Mouse (Mus musculus): ENCODE results near the gene Adcy6. TPM values are rescaled to one million over a fixed set of nuclear protein-coding genes. Genes with fewer than 3 reads are reported as not detected.
A peak's percentile ranks its signal among the peaks of the same experiment; 100 is the strongest.

Adcy6 gene
- polyA plus RNA-seq, 1 experiment from 2014 or later: 8.3 TPM

DNA sequence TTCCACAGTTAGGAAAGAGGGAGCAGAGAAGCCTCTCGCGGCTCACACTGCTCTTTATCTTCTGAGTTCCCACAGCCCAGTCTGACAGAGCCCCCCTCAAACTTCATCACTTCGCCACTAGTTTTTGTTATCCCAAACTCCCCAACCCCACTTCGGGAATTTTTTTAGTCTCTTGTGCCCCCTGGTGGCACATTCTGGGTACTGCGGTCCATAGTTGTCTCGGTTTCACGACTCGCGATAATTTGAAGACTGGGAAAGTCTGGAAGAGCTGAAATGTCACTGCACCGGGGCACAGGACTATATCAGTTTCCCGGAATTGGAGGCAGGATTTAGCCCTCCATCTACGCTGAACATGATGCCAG, 7.3 kb upstream of the Adcy6 start:
- Histone ChIP-seq H3K4me2 (ENCODE audit: low read depth, low read length) (peak overlapping the region; percentile 42; the same call in 1 of the 2 replicates), H3K4me1 (ENCODE audit: control insufficient read depth, low read depth, low read length) (peaks cover 13% of the 10 kb centered on the region), H3K9me3 (replicated peaks; ENCODE audit: control insufficient read depth, low read length) (no peaks in the 10 kb centered on the region), H3K27ac (ENCODE audit: low read length) (no peak overlapping the region), H3K4me3 (ENCODE audit: low read depth, low read length) (no peak overlapping the region), H3K9ac (ENCODE audit: low read depth, low read length) (no peak overlapping the region), H3K36me3 (ENCODE audit: control insufficient read depth, insufficient read depth) (no peaks in the 10 kb centered on the region), H3K27me3 (ENCODE audit: control insufficient read depth, insufficient read depth, low read depth, low read length) (peaks cover 17% of the 10 kb centered on the region)
- WGBS (ENCODE audit: insufficient replicate concordance): under 1% methylated on average over 12 of the region's 12 CpGs
- 0 out of 2 replicates have a peak, but pooled peaks have one; percentile 17 for ATAC-seq (ENCODE audit: low read depth)

DNA sequence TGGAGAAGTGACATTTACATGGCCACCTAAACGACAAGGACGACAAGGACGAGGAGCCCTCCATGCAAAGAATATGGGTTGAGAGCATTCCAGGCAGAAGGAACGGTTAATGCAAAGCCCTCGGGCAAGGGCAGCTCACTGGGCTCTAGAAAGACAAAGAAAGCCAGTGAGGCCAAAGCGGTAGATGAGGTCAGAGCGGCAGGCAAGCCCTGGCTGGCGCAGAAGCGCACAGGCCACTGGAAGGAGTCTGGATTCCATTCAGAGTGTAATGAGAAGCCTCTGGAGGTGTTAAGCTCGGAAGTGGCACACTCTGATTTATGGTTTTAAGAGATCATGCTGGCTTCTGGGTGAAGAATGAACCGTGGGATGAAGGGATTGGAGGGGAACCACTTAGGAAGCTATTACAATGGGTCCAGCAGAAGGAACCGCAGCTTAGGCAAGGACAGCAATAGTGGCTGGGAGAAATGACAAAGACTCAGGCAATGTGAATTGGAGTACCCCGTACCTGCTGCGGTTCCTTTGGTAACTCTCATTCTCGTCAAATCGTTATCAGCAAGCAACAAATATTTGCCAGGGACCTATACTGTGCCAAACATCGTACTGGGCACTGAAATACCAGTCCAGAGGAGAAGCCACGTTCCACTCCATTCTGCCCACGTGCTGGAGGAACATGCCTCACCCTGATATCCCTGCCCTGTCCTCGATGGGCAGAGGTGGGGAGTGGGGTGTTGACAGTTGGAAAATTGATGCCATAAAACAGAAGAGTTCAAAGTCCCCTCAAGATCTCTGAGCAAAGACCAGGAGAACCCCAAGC, 6.7 kb upstream of the Adcy6 start:
- Histone ChIP-seq H3K36me3 (ENCODE audit: control insufficient read depth, insufficient read depth) (no peaks in the 10 kb centered on the region), H3K4me3 (ENCODE audit: low read depth, low read length) (no peak overlapping the region), H3K4me1 (ENCODE audit: control insufficient read depth, low read depth, low read length) (peaks cover 13% of the 10 kb centered on the region), H3K27me3 (ENCODE audit: control insufficient read depth, insufficient read depth, low read depth, low read length) (peaks cover 13% of the 10 kb centered on the region; the same call in 1 of the 2 replicates), H3K9ac (ENCODE audit: low read depth, low read length) (no peak overlapping the region), H3K9me3 (replicated peaks; ENCODE audit: control insufficient read depth, low read length) (no peaks in the 10 kb centered on the region), H3K27ac (ENCODE audit: low read length) (no peak overlapping the region), H3K4me2 (ENCODE audit: low read depth, low read length) (peak overlapping the region; percentile 42; the same call in 1 of the 2 replicates)
- ATAC-seq (ENCODE audit: low read depth): 0 out of 2 replicates have a peak, but pooled peaks have one; percentile 5
- WGBS (ENCODE audit: insufficient replicate concordance): 46% methylated on average over 20 of the region's 20 CpGs

DNA sequence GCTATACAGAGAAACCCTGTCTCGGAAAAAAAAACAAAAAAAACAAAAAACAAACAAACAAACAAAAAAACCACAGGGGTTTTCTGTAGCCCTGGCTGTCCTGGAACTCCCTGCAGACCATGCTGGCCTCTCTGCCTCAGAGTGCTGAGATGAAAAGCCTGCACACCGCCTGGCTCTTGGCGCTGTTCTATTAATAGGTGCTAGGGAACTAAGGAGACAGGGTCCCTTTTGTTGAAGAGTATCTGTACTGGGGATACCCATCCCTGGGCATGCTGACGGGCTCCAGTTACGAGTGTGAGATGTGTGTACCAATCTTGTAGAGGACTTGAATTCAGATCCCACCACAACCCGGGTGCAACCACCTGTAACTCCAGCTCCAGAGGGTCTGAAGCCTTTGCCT, 5.9 kb upstream of the Adcy6 start:
- H3K27ac ChIP-seq (ENCODE audit: low read length): no peak overlapping the region
- peaks cover 11% of the 10 kb centered on the region; the same call in 1 of the 2 replicates for H3K27me3 ChIP-seq (ENCODE audit: control insufficient read depth, insufficient read depth, low read depth, low read length)
- no peaks in the 10 kb centered on the region for H3K36me3 ChIP-seq (ENCODE audit: control insufficient read depth, insufficient read depth)
- no peak overlapping the region for H3K9ac ChIP-seq (ENCODE audit: low read depth, low read length)
- no peaks in the 10 kb centered on the region for H3K9me3 ChIP-seq (replicated peaks; ENCODE audit: control insufficient read depth, low read length)
- no peak overlapping the region for H3K4me2 ChIP-seq (ENCODE audit: low read depth, low read length)
- H3K4me3 ChIP-seq (ENCODE audit: low read depth, low read length): no peak overlapping the region
- 63% methylated on average over 6 of the region's 6 CpGs for WGBS (ENCODE audit: insufficient replicate concordance)
- peaks cover 14% of the 10 kb centered on the region for H3K4me1 ChIP-seq (ENCODE audit: control insufficient read depth, low read depth, low read length)
- ATAC-seq (ENCODE audit: low read depth): no peak

DNA sequence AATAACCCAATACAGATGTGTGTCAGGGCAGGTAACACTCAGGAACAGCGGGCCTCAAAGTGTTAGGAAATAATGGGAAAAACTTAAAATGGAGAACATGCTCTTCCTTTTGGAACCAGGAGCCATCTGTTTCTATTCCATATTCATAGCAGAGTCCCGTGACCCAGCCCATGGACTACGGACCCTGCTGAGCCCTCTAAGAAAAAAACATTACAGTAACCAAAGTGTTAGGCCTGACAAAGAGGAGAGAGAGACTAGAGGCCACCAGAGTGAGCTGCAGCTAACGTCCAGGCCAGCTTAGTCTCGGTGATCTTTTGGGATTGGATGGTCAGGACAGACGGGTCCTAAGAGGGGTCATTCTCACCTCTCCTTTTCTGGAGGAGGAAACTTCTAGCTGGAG, 5.1 kb upstream of the Adcy6 start:
- H3K9me3 ChIP-seq (replicated peaks; ENCODE audit: control insufficient read depth, low read length): no peaks in the 10 kb centered on the region
- H3K9ac ChIP-seq (ENCODE audit: low read depth, low read length): no peak overlapping the region
- H3K4me2 ChIP-seq (ENCODE audit: low read depth, low read length): no peak overlapping the region
- no peak overlapping the region for H3K27ac ChIP-seq (ENCODE audit: low read length)
- H3K27me3 ChIP-seq (ENCODE audit: control insufficient read depth, insufficient read depth, low read depth, low read length): peaks cover 3% of the 10 kb centered on the region; the same call in 1 of the 2 replicates
- H3K4me1 ChIP-seq (ENCODE audit: control insufficient read depth, low read depth, low read length): peaks cover 21% of the 10 kb centered on the region
- no peak for ATAC-seq (ENCODE audit: low read depth)
- H3K36me3 ChIP-seq (ENCODE audit: control insufficient read depth, insufficient read depth): no peaks in the 10 kb centered on the region
- no peak overlapping the region for H3K4me3 ChIP-seq (ENCODE audit: low read depth, low read length)
- 61% methylated on average over 6 of the region's 6 CpGs for WGBS (ENCODE audit: insufficient replicate concordance)

DNA sequence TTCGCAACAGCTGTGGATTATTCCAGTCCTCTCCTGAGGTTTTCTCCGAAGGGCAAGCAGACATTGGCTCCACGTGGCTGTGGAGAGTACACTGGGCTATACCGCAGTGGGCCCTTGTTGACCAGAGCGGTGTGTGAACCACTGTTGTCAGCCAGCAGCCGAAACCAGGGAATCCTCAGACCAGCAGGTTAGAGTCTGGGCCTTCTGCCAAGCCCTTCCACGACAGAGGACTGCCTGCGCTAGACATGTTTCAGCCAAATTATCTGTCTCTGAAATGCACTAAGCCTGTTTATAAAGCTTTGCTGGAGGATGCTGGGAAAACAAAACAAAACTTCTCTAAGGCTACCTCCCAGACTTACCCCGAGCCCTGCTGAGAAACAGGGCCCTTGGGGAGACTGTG, 4.7 kb upstream of the Adcy6 start:
- H3K4me2 ChIP-seq (ENCODE audit: low read depth, low read length): no peak overlapping the region
- no peaks in the 10 kb centered on the region for H3K36me3 ChIP-seq (ENCODE audit: control insufficient read depth, insufficient read depth)
- H3K4me1 ChIP-seq (ENCODE audit: control insufficient read depth, low read depth, low read length): peaks cover 25% of the 10 kb centered on the region
- 68% methylated on average over 9 of the region's 9 CpGs for WGBS (ENCODE audit: insufficient replicate concordance)
- no peak overlapping the region for H3K27ac ChIP-seq (ENCODE audit: low read length)
- H3K27me3 ChIP-seq (ENCODE audit: control insufficient read depth, insufficient read depth, low read depth, low read length): peaks cover 3% of the 10 kb centered on the region; the same call in 1 of the 2 replicates
- no peak overlapping the region for H3K4me3 ChIP-seq (ENCODE audit: low read depth, low read length)
- H3K9me3 ChIP-seq (replicated peaks; ENCODE audit: control insufficient read depth, low read length): no peaks in the 10 kb centered on the region
- no peak overlapping the region for H3K9ac ChIP-seq (ENCODE audit: low read depth, low read length)
- ATAC-seq (ENCODE audit: low read depth): no peak

DNA sequence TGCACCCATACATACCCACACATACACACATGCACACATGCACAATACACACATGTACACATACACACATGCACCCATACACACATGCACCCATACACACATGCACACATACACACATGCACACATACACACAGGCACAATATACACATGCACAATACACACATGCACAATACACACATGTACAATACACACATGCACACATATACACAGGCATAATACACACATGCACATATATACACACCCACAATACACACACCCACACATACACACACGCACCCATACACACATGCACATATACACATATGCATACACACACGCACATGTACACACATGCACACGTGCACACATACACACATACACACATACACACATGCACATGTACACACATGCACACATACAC, 2.4 kb upstream of the Adcy6 start:
- no peak overlapping the region for H3K9ac ChIP-seq (ENCODE audit: low read depth, low read length)
- H3K9me3 ChIP-seq (replicated peaks; ENCODE audit: control insufficient read depth, low read length): no peaks in the 10 kb centered on the region
- H3K4me3 ChIP-seq (ENCODE audit: low read depth, low read length): no peak overlapping the region
- no peaks in the 10 kb centered on the region; the same call in 1 of the 2 replicates for H3K27me3 ChIP-seq (ENCODE audit: control insufficient read depth, insufficient read depth, low read depth, low read length)
- H3K4me2 ChIP-seq (ENCODE audit: low read depth, low read length): no peak overlapping the region
- no peak for ATAC-seq (ENCODE audit: low read depth)
- WGBS (ENCODE audit: insufficient replicate concordance): 84% methylated on average over 3 of the region's 3 CpGs
- no peak overlapping the region for H3K27ac ChIP-seq (ENCODE audit: low read length)
- H3K4me1 ChIP-seq (ENCODE audit: control insufficient read depth, low read depth, low read length): peaks cover 38% of the 10 kb centered on the region
- H3K36me3 ChIP-seq (ENCODE audit: control insufficient read depth, insufficient read depth): no peaks in the 10 kb centered on the region

DNA sequence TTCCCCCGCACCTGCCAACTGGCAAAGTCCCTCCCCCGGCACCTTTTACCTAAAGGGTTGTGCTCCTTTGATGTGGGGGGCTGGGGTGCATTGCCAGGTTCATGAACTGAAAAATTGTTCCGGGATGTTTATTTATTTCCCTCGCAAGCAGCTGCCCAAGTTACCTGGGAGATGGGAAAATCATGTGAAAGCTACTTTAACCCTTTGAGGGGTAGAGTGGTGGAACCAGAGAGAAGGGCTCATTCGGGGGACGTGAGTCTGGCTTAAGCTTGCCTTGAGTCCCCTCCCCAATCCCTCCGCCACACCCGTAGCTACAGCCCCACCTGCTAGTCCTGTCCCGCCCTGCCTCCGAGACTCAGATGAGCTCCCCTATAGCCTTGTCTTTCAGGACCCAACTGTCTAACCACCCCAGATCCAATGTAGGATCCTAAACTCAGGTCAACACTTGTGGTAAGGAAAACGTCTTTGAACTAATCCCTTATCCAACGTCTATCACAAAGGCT, 306 bp upstream of the Adcy6 start:
- peak overlapping the region; percentile 95 for H3K9ac ChIP-seq (ENCODE audit: low read depth, low read length)
- H3K9me3 ChIP-seq (replicated peaks; ENCODE audit: control insufficient read depth, low read length): no peaks in the 10 kb centered on the region
- peak overlapping the region; percentile 97 for H3K27ac ChIP-seq (ENCODE audit: low read length)
- peak overlapping the region; percentile 98 for H3K4me2 ChIP-seq (ENCODE audit: low read depth, low read length)
- H3K36me3 ChIP-seq (ENCODE audit: control insufficient read depth, insufficient read depth): no peaks in the 10 kb centered on the region
- ATAC-seq (ENCODE audit: low read depth): no peak
- peaks cover 51% of the 10 kb centered on the region for H3K4me1 ChIP-seq (ENCODE audit: control insufficient read depth, low read depth, low read length)
- H3K27me3 ChIP-seq (ENCODE audit: control insufficient read depth, insufficient read depth, low read depth, low read length): no peaks in the 10 kb centered on the region; the same call in 1 of the 2 replicates
- H3K4me3 ChIP-seq (ENCODE audit: low read depth, low read length): peak overlapping the region; percentile 84
- 10% methylated on average over 12 of the region's 12 CpGs for WGBS (ENCODE audit: insufficient replicate concordance)

DNA sequence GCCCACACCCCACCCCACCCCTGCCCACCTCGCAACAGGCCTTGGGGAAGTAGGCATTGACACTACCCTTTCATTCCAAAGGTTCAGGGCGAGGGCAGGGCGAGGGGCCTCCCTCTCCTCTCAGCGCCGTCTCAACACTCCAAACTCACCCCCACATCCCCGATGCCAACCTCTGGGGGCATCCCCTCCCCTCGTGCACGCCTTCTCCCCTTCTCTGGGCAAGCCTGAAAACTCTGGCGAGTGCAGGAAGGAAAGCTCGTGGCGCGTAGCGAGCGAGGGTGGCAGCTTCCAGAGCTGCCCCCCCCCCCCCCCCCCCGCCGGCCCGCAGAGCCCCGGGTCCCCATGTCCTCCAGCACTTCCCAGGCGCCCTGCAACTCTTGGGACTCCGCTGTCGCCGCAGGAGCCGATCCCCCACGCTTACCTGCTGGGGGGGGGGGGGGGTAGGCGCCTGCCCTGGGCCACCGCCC, 1.1 kb downstream of the Adcy6 start:
- Histone ChIP-seq H3K4me3 (ENCODE audit: low read depth, low read length) (peak overlapping the region; percentile 84), H3K9ac (ENCODE audit: low read depth, low read length) (peak overlapping the region; percentile 95), H3K4me1 (ENCODE audit: control insufficient read depth, low read depth, low read length) (peaks cover 57% of the 10 kb centered on the region), H3K9me3 (replicated peaks; ENCODE audit: control insufficient read depth, low read length) (no peaks in the 10 kb centered on the region), H3K36me3 (ENCODE audit: control insufficient read depth, insufficient read depth) (peaks cover 6% of the 10 kb centered on the region), H3K27ac (ENCODE audit: low read length) (peak overlapping the region; percentile 97), H3K27me3 (ENCODE audit: control insufficient read depth, insufficient read depth, low read depth, low read length) (no peaks in the 10 kb centered on the region; the same call in 1 of the 2 replicates), H3K4me2 (ENCODE audit: low read depth, low read length) (peak overlapping the region; percentile 98)
- 0% methylated on average over 14 of the region's 26 CpGs for WGBS (ENCODE audit: insufficient replicate concordance)
- ATAC-seq (ENCODE audit: low read depth): peak; percentile 12

Measured in liver, embryonic 16.5 days (tissue).